Mouse (Mus musculus) CD8-positive naive resting alpha-beta T cell, adult 2 months (primary cell): ENCODE measurements at regions not wholly inside any gene's neighbourhood (a gene's known extent, or its start where the extent isn't known, plus 50 kb on each side); places are given as distances from the start of the nearest gene placed in this dataset.

Source experiments
- DNase-seq, 2 experiments: peaks; one replicate each; pipeline ENCODE4 v3.0.0; 2022; ENCODE audit warnings: low read depth in 2 of 2, low spot score in 2 of 2

GRCm38 (mm10) chr5:91307031-91307430 lies 95.8 kb downstream of the Btc start:
- no peak for DNase-seq
